Mouse (Mus musculus) stomach, embryonic 16.5 days (tissue): ENCODE results near the gene Nfya. TPM values are rescaled to one million over a fixed set of nuclear protein-coding genes. Genes with fewer than 3 reads are reported as not detected.

Experiments used
- ATAC-seq: fragments of 200-750 bp; cut with Nextera tagmentation; 2 replicates; pipeline ENCODE4 v1.8.0; 2017; ENCODE audit warnings: moderate number of reproducible peaks, moderate TSS enrichment; ENCODE audit not compliant: insufficient read depth, low FRiP score
- H3K27ac ChIP-seq: fragments of 300-500 bp; sonication (generic); 2 replicates; pipeline ENCODE4 v1.5.1; 2014; ENCODE audit warnings: low read length
- H3K27me3 ChIP-seq: fragments of 300-500 bp; sonication (generic); 2 replicates; pipeline ENCODE4 v1.6.1; 2014; ENCODE audit warnings: low read length, control low read depth, mixed read lengths; ENCODE audit not compliant: control insufficient read depth, insufficient read depth
- H3K36me3 ChIP-seq: fragments of 300-500 bp; sonication (generic); 2 replicates; pipeline ENCODE4 v1.6.1; 2014; ENCODE audit warnings: low read length; ENCODE audit not compliant: control insufficient read depth, insufficient read depth
- H3K4me1 ChIP-seq: fragments of 300-500 bp; sonication (generic); 2 replicates; pipeline ENCODE4 v1.6.1; 2014; ENCODE audit warnings: low read length, control low read depth, mixed read lengths; ENCODE audit not compliant: control insufficient read depth, insufficient read depth
- H3K4me2 ChIP-seq: fragments of 300-500 bp; sonication (generic); 2 replicates; pipeline ENCODE4 v1.6.1; 2014; ENCODE audit warnings: low read depth, low read length, mixed read lengths
- H3K4me3 ChIP-seq: fragments of 300-500 bp; sonication (generic); replicated peaks from 2 replicates; pipeline ENCODE4 v1.5.1; 2014; ENCODE audit warnings: mild to moderate bottlenecking, low read length
- H3K9ac ChIP-seq: fragments of 300-500 bp; sonication (generic); 2 replicates; pipeline ENCODE4 v1.6.1; 2014; ENCODE audit warnings: low read length
- H3K9me3 ChIP-seq: fragments of 300-500 bp; sonication (generic); replicated peaks from 2 replicates; pipeline ENCODE4 v1.6.1; 2016; ENCODE audit warnings: low read length, control low read depth; ENCODE audit not compliant: control insufficient read depth
- WGBS: fragments of 180-500 bp; shearing (Covaris S2); extraction: QIAGEN DNeasy Blood & Tissue Kit; methylation state at CpG from one replicate; pipeline ENCODE4 v1.1.7; 2014; 5-methylcytosine and 5-hydroxymethylcytosine counted together
- polyA plus RNA-seq: library from polyadenylated mRNA; unstranded; fragments of >200 nt; fragmentation: Nextera tagmentation; extraction: Ambion mirVana; gene quantifications from 2 replicates; pipeline ENCODE4 v1.2.1, GENCODE M21; 2015

Nfya gene
- polyA plus RNA-seq, 1 experiment from 2014 or later: 11.3 TPM

- H3K4me3 ChIP-seq: peak overlapping the region; percentile 94
- no peaks in the 10 kb centered on the region for H3K36me3 ChIP-seq
- H3K9ac ChIP-seq: peak overlapping the region; percentile 99
- peak overlapping the region; percentile 100 for H3K27ac ChIP-seq
- ATAC-seq: peak; percentile 9
- H3K9me3 ChIP-seq: no peaks in the 10 kb centered on the region
- peak overlapping the region; percentile 92 for H3K4me2 ChIP-seq
- under 1% methylated on average over 47 of the region's 47 CpGs for WGBS
- H3K4me1 ChIP-seq: peaks cover 31% of the 10 kb centered on the region
- no peaks in the 10 kb centered on the region for H3K27me3 ChIP-seq
Observed at GRCm38 (mm10) chr17:48408526-48409291, 997 bp downstream of the Nfya start.

- Histone ChIP-seq H3K4me2 (peak overlapping the region; percentile 92), H3K36me3 (no peaks in the 10 kb centered on the region), H3K4me1 (peaks cover 31% of the 10 kb centered on the region), H3K9ac (peak overlapping the region; percentile 99), H3K4me3 (peak overlapping the region; percentile 94), H3K9me3 (no peaks in the 10 kb centered on the region), H3K27ac (peak overlapping the region; percentile 100), H3K27me3 (no peaks in the 10 kb centered on the region)
- ATAC-seq: no peak
- WGBS: 2% methylated on average over 8 of the region's 8 CpGs
Observed at GRCm38 (mm10) chr17:48407910-48408525, 1.7 kb downstream of the Nfya start.

- Histone ChIP-seq H3K27me3 (no peaks in the 10 kb centered on the region), H3K36me3 (no peaks in the 10 kb centered on the region), H3K27ac (no peak overlapping the region), H3K9me3 (no peaks in the 10 kb centered on the region), H3K4me1 (peaks cover 30% of the 10 kb centered on the region), H3K9ac (no peak overlapping the region), H3K4me2 (peak overlapping the region; percentile 92; the same call in 1 of the 2 replicates), H3K4me3 (no peak overlapping the region)
- WGBS: 86% methylated on average over 4 of the region's 4 CpGs
- ATAC-seq: no peak
Observed at GRCm38 (mm10) chr17:48407154-48407553, 2.6 kb downstream of the Nfya start.

- 76% methylated on average over 1 of the region's 1 CpGs for WGBS
- H3K27me3 ChIP-seq: no peaks in the 10 kb centered on the region
- ATAC-seq: no peak
Observed at GRCm38 (mm10) chr17:48404706-48405105, 5.0 kb downstream of the Nfya start.

GRCm38 (mm10) chr17:48403848-48404247 lies 5.9 kb downstream of the Nfya start:
- H3K4me2 ChIP-seq: no peak overlapping the region
- no peak overlapping the region for H3K4me3 ChIP-seq
- H3K9me3 ChIP-seq: no peaks in the 10 kb centered on the region
- H3K4me1 ChIP-seq: peaks cover 22% of the 10 kb centered on the region
- 76% methylated on average over 2 of the region's 2 CpGs for WGBS
- peaks cover 7% of the 10 kb centered on the region; the same call in 1 of the 2 replicates for H3K36me3 ChIP-seq
- peak overlapping the region; percentile 42 for H3K27ac ChIP-seq
- H3K9ac ChIP-seq: no peak overlapping the region
- ATAC-seq: no peak
- no peaks in the 10 kb centered on the region for H3K27me3 ChIP-seq

More at GRCm38 (mm10) chr17:48404706-48405105, 5.0 kb downstream of the Nfya start:
- no peak overlapping the region for H3K9ac ChIP-seq
- no peak overlapping the region for H3K4me3 ChIP-seq
- H3K4me2 ChIP-seq: no peak overlapping the region
- no peak overlapping the region for H3K27ac ChIP-seq
- peaks cover 22% of the 10 kb centered on the region for H3K4me1 ChIP-seq
- H3K36me3 ChIP-seq: peaks cover 6% of the 10 kb centered on the region; the same call in 1 of the 2 replicates
- H3K9me3 ChIP-seq: no peaks in the 10 kb centered on the region

- no peak overlapping the region for H3K27ac ChIP-seq
- peaks cover 13% of the 10 kb centered on the region for H3K4me1 ChIP-seq
- WGBS: 92% methylated on average over 3 of the region's 3 CpGs
- H3K9me3 ChIP-seq: no peaks in the 10 kb centered on the region
- H3K4me2 ChIP-seq: no peak overlapping the region
- H3K27me3 ChIP-seq: no peaks in the 10 kb centered on the region
- no peak for ATAC-seq
- H3K36me3 ChIP-seq: peaks cover 9% of the 10 kb centered on the region; the same call in 1 of the 2 replicates
- H3K9ac ChIP-seq: no peak overlapping the region
- no peak overlapping the region for H3K4me3 ChIP-seq
Observed at GRCm38 (mm10) chr17:48402751-48403150, 7.0 kb downstream of the Nfya start.

- H3K9ac ChIP-seq: no peak overlapping the region
- H3K27ac ChIP-seq: no peak overlapping the region
- no peak for ATAC-seq
- no peaks in the 10 kb centered on the region for H3K27me3 ChIP-seq
- H3K36me3 ChIP-seq: peaks cover 12% of the 10 kb centered on the region; the same call in 1 of the 2 replicates
- 79% methylated on average over 4 of the region's 4 CpGs for WGBS
- H3K4me1 ChIP-seq: peaks cover 4% of the 10 kb centered on the region; the same call in 1 of the 2 replicates
- no peak overlapping the region for H3K4me2 ChIP-seq
- no peak overlapping the region for H3K4me3 ChIP-seq
- no peaks in the 10 kb centered on the region for H3K9me3 ChIP-seq
Observed at GRCm38 (mm10) chr17:48401710-48402109, 8.0 kb downstream of the Nfya start.

GRCm38 (mm10) chr17:48392616-48393015 lies 17.1 kb downstream of the Nfya start:
- H3K27me3 ChIP-seq: no peaks in the 10 kb centered on the region
- no peaks in the 10 kb centered on the region for H3K4me1 ChIP-seq
- H3K4me2 ChIP-seq: no peak overlapping the region
- no peaks in the 10 kb centered on the region for H3K9me3 ChIP-seq
- H3K4me3 ChIP-seq: no peak overlapping the region
- H3K36me3 ChIP-seq: peaks cover 54% of the 10 kb centered on the region
- no peak overlapping the region for H3K27ac ChIP-seq
- no peak overlapping the region for H3K9ac ChIP-seq
- WGBS: 87% methylated on average over 3 of the region's 3 CpGs
- ATAC-seq: no peak

GRCm38 (mm10) chr17:48391446-48391845 lies 18.3 kb downstream of the Nfya start:
- Histone ChIP-seq H3K27me3 (no peaks in the 10 kb centered on the region), H3K9me3 (no peaks in the 10 kb centered on the region), H3K4me1 (no peaks in the 10 kb centered on the region), H3K36me3 (peaks cover 54% of the 10 kb centered on the region), H3K4me2 (no peak overlapping the region), H3K27ac (no peak overlapping the region), H3K9ac (no peak overlapping the region), H3K4me3 (no peak overlapping the region)
- 90% methylated on average over 5 of the region's 5 CpGs for WGBS
- no peak for ATAC-seq
